8 mouse cellular contexts compared by ENCODE assay signal in the genomic region with DNA sequence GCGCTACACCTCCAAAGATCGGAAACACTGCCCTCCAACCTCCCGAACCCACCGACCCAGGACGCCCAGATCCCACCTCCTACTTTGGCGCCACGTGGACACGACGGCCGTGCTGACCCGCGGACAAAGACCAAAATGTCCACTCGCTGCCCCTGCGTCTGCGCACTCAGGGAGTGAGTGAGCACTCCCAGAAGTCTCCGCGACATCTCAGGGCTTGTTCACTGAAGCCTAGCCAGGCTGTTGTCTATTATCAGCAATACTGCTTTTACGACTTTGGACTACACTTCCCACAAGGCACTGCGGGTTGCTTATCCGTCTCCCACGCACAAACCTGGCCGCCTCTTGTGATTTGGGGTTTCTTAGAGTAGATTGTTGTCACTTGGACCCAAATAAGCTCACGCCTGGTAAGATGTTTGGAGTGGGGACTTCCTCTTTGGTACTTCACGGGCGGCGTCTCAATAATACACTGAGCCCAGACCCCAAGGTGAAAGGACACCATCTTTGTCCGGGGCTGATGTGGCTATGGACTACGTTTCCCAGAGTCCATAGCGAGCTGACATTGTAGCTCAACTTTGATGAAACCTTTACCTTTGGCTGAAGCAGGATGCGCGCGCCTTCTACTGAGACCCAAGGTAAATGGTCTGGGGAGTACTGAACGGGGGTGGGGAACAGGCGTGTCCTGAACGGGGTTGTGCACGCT. TPM values are rescaled to one million over a fixed set of nuclear protein-coding genes. Genes with fewer than 3 reads are reported as not detected.
DNase-seq lines count a peak whose midpoint lies in the region; ATAC-seq and TF ChIP-seq lines count a peak whose summit lies in the region.

A gene (minus strand): TSS at position 168 of the 700 bp plus-strand sequence.

- TF ChIP-seq CTCF in MEL (IDR thresholded peaks at IDR 0.05 in 2 of 3, conservative IDR thresholded peaks at IDR 0.05 in 1 of 3; ENCODE audit: control insufficient read depth in 1 of 3, insufficient read depth in 1 of 3, low read depth in 2 of 3, low read length in 3 of 3, poor library complexity in 1 of 3, severe bottlenecking in 1 of 3) = no peak

- peak; percentile 98 to 99 for ATAC-seq in hematopoietic stem cell, adult 5-6 weeks (replicated peaks in 1 of 2; ENCODE audit: insufficient read depth in 1 of 2, low FRiP score in 2 of 2, low TSS enrichment in 1 of 2, low read depth in 1 of 2, poor library complexity in 2 of 2, severe bottlenecking in 2 of 2)
- peak; percentile 98 for ATAC-seq in lung, embryonic 16.5 days (ENCODE audit: low read depth)

- peak; percentile 85 to 90 for TF ChIP-seq POLR2A in MEL (IDR thresholded peaks at IDR 0.05; ENCODE audit: control insufficient read depth in 1 of 2, insufficient read depth in 1 of 2, low read depth in 1 of 2, low read length in 2 of 2, poor library complexity in 1 of 2)

- H3K79me2 ChIP-seq in MEL (ENCODE audit: control insufficient read depth, insufficient read depth, low read length, poor library complexity) = peaks cover 47% of the 10 kb centered on the region

- no peaks in the 10 kb centered on the region for H3K9me3 ChIP-seq in MEL (replicated peaks; ENCODE audit: insufficient read depth, low read length)
- peaks cover 24% of the 10 kb centered on the region for H3K9me3 ChIP-seq in lung, embryonic 16.5 days (ENCODE audit: control insufficient read depth, low read length)

- H3K4me3 ChIP-seq in MEL (ENCODE audit: control insufficient read depth in 1 of 2, insufficient read depth in 1 of 2, low read depth in 2 of 2, low read length in 2 of 2) = peak within 1 kb of the TSS; percentile 62 to 95
- peak within 1 kb of the TSS; percentile 78 for H3K4me3 ChIP-seq in lung, embryonic 16.5 days (ENCODE audit: low read length)

- under 1% methylated on average over 36 of the region's 36 CpGs for WGBS in lung, embryonic 16.5 days

- peak within 1 kb of the TSS; percentile 87 for H3K4me2 ChIP-seq in lung, embryonic 16.5 days (ENCODE audit: low read depth, low read length)

- no peak for TF ChIP-seq RAD21 in MEL (IDR thresholded peaks at IDR 0.05; ENCODE audit: low read depth, low read length)

- TF ChIP-seq EP300 in MEL (IDR thresholded peaks at IDR 0.05; ENCODE audit: low read depth in 1 of 2, low read length in 2 of 2) = peak in 1 of 2 experiments; percentile 10; a peak in 2 of 4 replicates

- peak within 1 kb of the TSS; percentile 91 for H3K9ac ChIP-seq in MEL (ENCODE audit: control insufficient read depth, low read depth, low read length, poor library complexity, severe bottlenecking)
- peak within 1 kb of the TSS; percentile 92 for H3K9ac ChIP-seq in lung, embryonic 16.5 days (ENCODE audit: low read length)

- DNase-seq in MEL (ENCODE audit: low read depth, low spot score) = peak; percentile 97
- DNase-seq in cerebellum, adult 8-10 months = peak; percentile 89
- DNase-seq in forelimb bud, embryonic 11.5 days (ENCODE audit: low read depth, low spot score) = peak; percentile 97
- peak; percentile 97 for DNase-seq in layer of hippocampus, adult 9-10 months (ENCODE audit: low spot score)
- peak; percentile 77 for DNase-seq in ovary, postnatal 10 days (ENCODE audit: low spot score)
- DNase-seq in thymus, postnatal 10 days (ENCODE audit: low spot score in 2 of 2) = peak; percentile 82

- H3K27ac ChIP-seq in MEL (ENCODE audit: control insufficient read depth, low read depth, low read length) = peak within 1 kb of the TSS; percentile 89
- H3K27ac ChIP-seq in lung, embryonic 16.5 days (ENCODE audit: low read length) = peak within 1 kb of the TSS; percentile 90

- H3K36me3 ChIP-seq in MEL (ENCODE audit: control insufficient read depth in 1 of 2, insufficient read depth in 2 of 2, low read length in 2 of 2) = peaks cover 3 to 4% of the 10 kb centered on the region in 2 experiments
- H3K36me3 ChIP-seq in lung, embryonic 16.5 days (ENCODE audit: control insufficient read depth, insufficient read depth, low read length) = peaks cover 24% of the 10 kb centered on the region

- no peaks in the 10 kb centered on the region for H3K27me3 ChIP-seq in MEL (ENCODE audit: control insufficient read depth in 1 of 2, insufficient read depth in 2 of 2, low read length in 2 of 2)
- no peaks in the 10 kb centered on the region for H3K27me3 ChIP-seq in lung, embryonic 16.5 days (ENCODE audit: control insufficient read depth, insufficient read depth, low read depth, low read length)

- H3K4me1 ChIP-seq in MEL (ENCODE audit: control insufficient read depth in 1 of 2, insufficient read depth in 2 of 2, low read length in 2 of 2) = peaks cover 0 to 5% of the 10 kb centered on the region in 2 experiments; a peak in 2 of 4 replicates
- H3K4me1 ChIP-seq in lung, embryonic 16.5 days (replicated peaks; ENCODE audit: control insufficient read depth, insufficient read depth, low read length) = peaks cover 8% of the 10 kb centered on the region; the same call in 1 of the 2 replicates

TF ChIP-seq in MEL, 35 proteins besides CTCF, POLR2A, EP300 and RAD21:
- TF ChIP-seq JUND (IDR thresholded peaks at IDR 0.05; ENCODE audit: low read depth, low read length) (no peak), TBP (IDR thresholded peaks at IDR 0.05; ENCODE audit: low read depth, low read length) (peak; percentile 74), NRF1 (IDR thresholded peaks at IDR 0.05; ENCODE audit: insufficient read depth, low read depth, low read length, poor library complexity, severe bottlenecking) (peak; percentile 83), GATA1 (IDR thresholded peaks at IDR 0.05; ENCODE audit: low read depth, low read length) (peak; percentile 86), ETS1 (IDR thresholded peaks at IDR 0.05; ENCODE audit: low read depth, low read length) (0 out of 2 replicates have a peak, but pooled peaks have one; percentile 38), MXI1 (IDR thresholded peaks at IDR 0.05; ENCODE audit: low read depth, low read length) (peak; percentile 93), TCF12 (IDR thresholded peaks at IDR 0.05; ENCODE audit: low read depth, low read length) (no peak; the same call in 1 of the 2 replicates), RCOR1 (IDR thresholded peaks at IDR 0.05; ENCODE audit: low read depth, low read length) (no peak; the same call in 1 of the 2 replicates), TAL1 (IDR thresholded peaks at IDR 0.05; ENCODE audit: low read length) (no peak), SIN3A (IDR thresholded peaks at IDR 0.05; ENCODE audit: low read length) (peak; percentile 88; the same call in 1 of the 2 replicates), CHD2 (IDR thresholded peaks at IDR 0.05; ENCODE audit: low read length) (peak; percentile 18; the same call in 1 of the 2 replicates), HCFC1 (IDR thresholded peaks at IDR 0.05; ENCODE audit: low read depth, low read length) (peak; percentile 95), KAT2A (conservative IDR thresholded peaks at IDR 0.05; ENCODE audit: low read depth, low read length) (peak; percentile 94), ZNF384 (IDR thresholded peaks at IDR 0.05; ENCODE audit: low read depth, low read length) (no peak), UBTF (IDR thresholded peaks at IDR 0.05; ENCODE audit: borderline replicate concordance, insufficient read depth, low read depth, low read length) (no peak), E2F4 (IDR thresholded peaks at IDR 0.05; ENCODE audit: borderline replicate concordance, low read depth, low read length) (peak; percentile 45; the same call in 1 of the 2 replicates), SMC3 (IDR thresholded peaks at IDR 0.05; ENCODE audit: low read depth, low read length) (no peak), NELFE (IDR thresholded peaks at IDR 0.05; ENCODE audit: low read depth, low read length) (peak; percentile 89), MAFK (IDR thresholded peaks at IDR 0.05; ENCODE audit: borderline replicate concordance, low read depth, low read length) (no peak), MEF2A (IDR thresholded peaks at IDR 0.05; ENCODE audit: extremely low read depth, insufficient replicate concordance, low read depth, low read length, poor library complexity, severe bottlenecking) (no peak), USF2 (IDR thresholded peaks at IDR 0.05; ENCODE audit: borderline replicate concordance in 1 of 2, insufficient read depth in 1 of 2, low read depth in 1 of 2, low read length in 2 of 2) (no peak), BHLHE40 (IDR thresholded peaks at IDR 0.05; ENCODE audit: borderline replicate concordance, low read depth, low read length) (no peak), ELF1 (IDR thresholded peaks at IDR 0.05; ENCODE audit: low read depth, low read length) (peak; percentile 69), MAX (IDR thresholded peaks at IDR 0.05; ENCODE audit: low read length) (peak; percentile 84), POLR2AphosphoS5 (IDR thresholded peaks at IDR 0.05; ENCODE audit: borderline replicate concordance, low read depth, low read length) (0 out of 2 replicates have a peak, but pooled peaks have one; percentile 44), ZMIZ1 (IDR thresholded peaks at IDR 0.05; ENCODE audit: low read depth, low read length) (peak; percentile 73; the same call in 1 of the 2 replicates), POLR2AphosphoS2 (IDR thresholded peaks at IDR 0.05; ENCODE audit: low read length) (peak; percentile 87), MAZ (IDR thresholded peaks at IDR 0.05; ENCODE audit: low read depth, low read length) (peak; percentile 36; the same call in 1 of the 2 replicates), MYC (IDR thresholded peaks at IDR 0.05; ENCODE audit: low read depth, low read length) (peak; percentile 92)

RNA-seq across cellular contexts. Expression of the gene that starts here (rescaled TPM):
- total RNA-seq in MEL (2012; rRNA removed) = 30.6 and 35.5 TPM in 2 replicates
- 10 to 100 TPM in 1 of 2 experiments, not detected in 1; 38.9 TPM for polyA plus RNA-seq in MEL (2012; ENCODE audit: insufficient read depth in 1 of 2, insufficient read length in 2 of 2, low read depth in 1 of 2, low replicate concordance in 2 of 2, missing spikeins in 1 of 2)
- total RNA-seq in hematopoietic stem cell, adult 5-6 weeks (2017) = 117 and 134 TPM in 2 replicates
- 13.7 and 14.8 TPM in 2 replicates for polyA plus RNA-seq in lung, embryonic 16.5 days (2015; fragmentation: Nextera tagmentation; extraction: Ambion mirVana)

Comparison
In these comparisons a context has a peak if more than half of its experiments do, and no peak if none do; other contexts are left out.
1. Peak in every context shown above with its lines: DNase-seq, ATAC-seq, H3K4me3 ChIP-seq and H3K27ac ChIP-seq.